Mouse (Mus musculus) right cerebral cortex, postnatal 10 days (tissue): ENCODE measurements around the gene Trpv3.
"Not testable (repeated sequence)": the region's sequence is repeated elsewhere in the genome, so short reads cannot be mapped to it uniquely, and the experiment has no call there.

ENCODE experiments used
- DNase-seq, 2 experiments: peaks; one replicate each; pipeline ENCODE4 v3.0.0; 2021; ENCODE audit warnings: low spot score in 2 of 2

Trpv3 gene

DNA sequence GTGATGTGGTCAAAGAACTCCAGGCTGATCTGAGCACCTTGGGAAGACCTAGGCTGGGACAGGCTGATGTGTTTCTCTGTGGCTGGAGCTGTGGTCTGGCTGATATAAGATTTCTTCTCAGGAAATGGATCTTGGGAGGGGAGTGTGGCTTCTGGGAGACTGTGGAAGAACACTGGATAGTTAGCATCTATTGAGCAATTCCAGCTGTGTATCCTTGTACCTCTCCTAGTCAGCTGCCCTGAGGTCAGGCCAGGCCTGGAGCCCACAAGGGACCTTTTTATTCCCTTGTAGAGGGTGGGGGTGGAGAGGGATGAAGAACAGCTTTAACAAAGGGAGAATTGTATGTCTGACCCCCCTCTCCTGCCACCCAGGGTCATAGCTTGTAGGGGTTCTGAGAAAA lies 17.2 kb downstream of the Trpv3 start:
- DNase-seq: no peak

DNA sequence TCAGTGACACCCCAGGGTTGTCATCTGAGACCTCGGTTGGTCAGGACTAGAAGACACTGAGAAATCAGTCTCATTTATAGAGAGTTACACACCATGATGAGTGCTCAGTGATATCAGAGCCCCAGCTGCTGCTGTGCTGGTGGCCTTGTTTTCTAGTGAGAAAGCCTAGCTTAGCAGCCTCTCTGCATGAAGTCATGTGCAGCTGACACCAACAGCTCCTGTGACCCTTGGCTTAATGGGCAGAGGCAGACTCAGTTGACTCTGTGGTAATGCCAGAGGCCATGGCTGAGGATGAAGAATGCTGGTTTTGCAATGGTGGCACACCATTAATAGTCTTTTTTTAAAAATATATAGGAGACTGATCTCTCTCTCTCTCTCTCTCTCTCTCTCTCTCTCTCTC lies 22.4 kb downstream of the Trpv3 start:
- no peak for DNase-seq

DNA sequence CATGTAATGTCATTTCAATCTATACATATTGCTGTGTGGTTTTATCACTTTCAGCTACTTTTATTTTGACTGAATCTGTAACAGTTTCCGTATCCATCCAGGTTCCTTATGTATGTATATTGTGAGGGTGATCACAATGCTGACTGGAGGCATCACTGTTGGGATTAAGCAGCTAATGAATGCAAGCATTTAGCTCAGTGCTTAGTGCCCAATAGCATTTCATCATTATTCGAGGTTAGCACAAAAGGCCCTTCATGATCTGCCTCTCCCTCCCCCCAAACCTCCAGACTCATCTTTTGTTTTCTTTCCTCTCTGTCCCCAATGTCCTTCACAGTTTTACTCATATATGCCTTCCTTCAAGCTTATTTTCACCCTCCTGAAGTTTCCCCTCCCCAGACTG lies 35.9 kb downstream of the Trpv3 start:
- DNase-seq: no peak

DNA sequence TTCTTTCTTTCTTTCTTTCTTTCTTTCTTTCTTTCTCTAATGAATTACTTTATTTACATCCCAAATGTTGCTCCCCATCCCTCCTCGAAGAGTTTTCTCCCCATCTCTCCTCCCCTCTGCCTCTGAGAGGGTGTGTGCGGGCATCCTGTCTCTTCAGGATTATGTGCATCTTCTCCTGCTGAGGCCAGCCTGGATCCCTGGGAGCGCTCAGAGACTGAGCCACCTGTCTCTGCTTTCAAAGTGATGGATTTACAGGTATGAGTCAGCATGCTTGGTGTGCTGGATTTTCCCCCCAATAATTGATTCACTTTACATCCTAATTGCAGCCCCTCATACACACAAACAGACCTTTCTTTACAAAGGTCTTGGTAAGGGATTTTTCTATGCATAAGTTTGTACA lies 48.8 kb downstream of the Trpv3 start:
- no peak for DNase-seq

DNA sequence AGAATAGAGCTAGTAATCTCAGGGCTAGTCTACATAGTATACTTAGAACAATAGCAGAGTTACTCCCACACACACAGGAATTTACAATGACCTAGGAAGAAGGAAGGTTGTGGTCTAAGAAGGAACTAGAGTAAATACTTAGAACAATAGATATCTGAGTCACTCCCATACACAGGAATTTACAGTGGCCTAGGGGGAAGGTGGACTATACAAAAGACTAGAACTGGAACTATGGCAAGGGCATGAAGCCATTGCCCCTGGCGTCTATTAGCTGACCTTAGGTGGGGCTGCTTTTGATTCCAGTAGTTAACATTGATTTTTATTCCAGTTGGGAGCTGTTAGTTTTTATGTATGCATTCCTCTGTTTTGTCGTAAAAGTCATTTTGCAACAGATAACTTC lies 51.4 kb downstream of the Trpv3 start:
- not testable (repeated sequence) for DNase-seq

DNA sequence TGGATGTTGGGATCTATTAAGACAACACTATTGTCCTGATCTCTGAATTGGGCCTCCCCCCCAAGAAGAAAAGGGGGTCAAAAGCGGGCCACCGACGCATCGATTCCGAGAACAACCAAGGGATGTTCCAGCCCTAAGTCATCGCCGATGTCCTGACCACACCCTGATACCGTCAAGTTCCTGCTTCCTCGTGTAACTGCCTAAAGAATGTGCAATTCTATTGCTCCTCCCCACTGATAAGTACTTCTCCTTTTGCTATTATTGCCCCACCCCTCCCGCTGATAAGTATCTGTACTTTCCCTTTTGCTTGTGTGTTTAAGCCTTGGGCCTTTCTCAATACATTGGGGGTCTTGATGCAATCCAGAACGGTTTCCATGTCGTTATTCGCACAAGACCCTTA lies 53.9 kb downstream of the Trpv3 start:
- DNase-seq: not testable (repeated sequence)

DNA sequence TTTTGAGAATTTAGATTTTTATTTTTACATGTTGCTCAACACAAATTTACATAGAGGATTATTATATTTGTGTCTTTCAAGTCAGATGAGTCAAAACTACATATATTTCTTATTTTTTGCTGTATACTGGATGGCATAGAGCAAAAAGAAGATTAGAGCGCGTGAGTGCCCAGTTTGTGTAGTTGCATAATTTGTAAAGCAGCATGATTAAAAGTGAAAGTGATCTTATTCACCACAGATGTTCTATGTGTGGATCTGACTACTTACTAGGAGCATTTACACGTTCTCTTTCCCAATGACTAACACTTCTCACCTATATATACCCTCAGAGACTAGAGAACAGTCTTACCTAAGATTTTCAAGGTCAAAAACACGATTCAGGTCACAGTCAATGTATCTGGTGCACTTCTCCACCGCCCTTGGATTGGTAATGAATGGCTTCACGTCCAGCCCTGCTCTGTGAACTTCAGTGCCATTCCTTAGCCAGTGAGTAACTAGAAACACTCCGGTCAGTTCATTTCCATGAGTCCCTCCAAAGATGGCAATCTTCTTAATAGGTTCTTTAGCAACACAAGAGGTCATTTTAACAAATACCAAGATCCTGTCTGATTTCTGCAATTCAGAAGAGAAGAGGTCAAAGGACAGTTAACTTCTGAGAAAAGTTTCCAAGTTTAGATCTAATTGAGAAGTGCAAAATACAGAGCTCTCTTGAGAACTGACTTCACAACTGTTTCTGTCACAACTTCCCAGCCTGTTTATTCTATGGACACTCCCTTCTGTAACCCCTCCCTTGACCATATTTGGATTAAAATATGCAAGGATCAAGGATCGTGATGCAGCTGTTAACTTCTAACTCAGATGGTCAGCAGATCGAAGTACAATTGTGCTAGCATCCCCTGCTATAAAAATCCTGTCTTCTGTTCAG lies 57.0 kb downstream of the Trpv3 start:
- no peak for DNase-seq

DNA sequence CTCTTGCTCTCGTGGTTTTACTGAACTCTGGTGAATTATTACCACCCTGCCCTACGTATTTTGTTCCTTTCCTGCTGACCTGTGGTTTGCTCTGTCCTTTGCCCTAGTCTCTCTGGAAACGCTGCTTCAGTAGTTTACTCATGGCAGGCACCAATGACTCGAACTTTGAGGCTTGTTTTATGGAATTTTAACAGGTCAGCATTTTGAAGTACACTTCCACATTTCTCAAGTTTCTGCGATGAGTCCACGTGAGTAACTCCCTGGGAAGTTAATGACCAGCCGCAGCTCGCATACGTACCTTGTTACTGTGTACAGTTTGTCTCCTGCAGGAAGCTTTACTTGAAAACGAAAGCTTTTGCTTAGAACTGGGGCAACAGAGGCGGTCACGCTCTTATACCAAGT lies 59.3 kb downstream of the Trpv3 start:
- DNase-seq: no peak

DNA sequence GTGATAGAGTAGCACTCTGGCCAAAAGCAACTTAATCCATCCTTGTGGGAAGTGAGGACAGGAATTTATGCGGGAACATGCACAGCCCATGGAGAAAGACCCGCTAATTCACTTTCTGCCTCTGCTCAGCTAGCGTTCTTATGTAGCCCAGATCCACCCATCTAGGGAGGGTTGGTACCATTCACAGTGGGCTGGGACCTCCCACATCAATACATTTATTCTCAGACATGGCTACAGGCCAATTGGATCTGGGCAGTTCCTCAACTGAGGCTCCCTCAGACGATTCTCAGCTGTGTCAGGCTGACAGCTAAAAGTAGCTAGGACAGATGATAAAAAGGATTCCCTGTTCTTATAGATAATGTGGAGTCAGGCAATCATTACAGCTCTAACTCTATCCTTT lies 60.2 kb downstream of the Trpv3 start:
- DNase-seq: peak; percentile 21 to 35

DNA sequence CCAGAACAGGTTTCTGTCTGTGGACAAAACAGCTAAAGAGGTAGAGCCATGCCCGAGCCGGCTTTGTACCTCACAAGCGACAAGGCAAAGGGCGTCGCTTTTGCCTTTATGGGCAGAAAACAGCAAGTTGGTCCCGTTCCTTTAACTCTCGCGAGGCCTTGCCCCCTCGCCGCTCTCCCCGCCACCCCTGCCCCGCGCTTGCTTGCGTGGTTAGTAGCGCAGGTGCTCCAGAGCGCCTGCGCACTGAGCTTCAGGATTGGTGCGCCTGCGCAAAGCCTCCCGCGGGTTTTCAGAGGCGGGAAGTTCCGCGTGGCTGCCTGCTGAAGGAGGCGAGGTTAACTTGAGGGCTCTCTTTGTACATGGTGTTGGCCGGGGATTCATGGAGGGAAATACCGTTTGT lies 62.3 kb downstream of the Trpv3 start, which contains the start of the genes Aspa, Gm49340 and Spata22:
TSS of gene Aspa (minus strand) at position 155 of the 400 bp plus-strand sequence.
TSS of gene Gm49340 (plus strand) at position 300 of the 400 bp plus-strand sequence.
TSS of gene Spata22 (plus strand) at position 300 of the 400 bp plus-strand sequence.
- no peak for DNase-seq

DNA sequence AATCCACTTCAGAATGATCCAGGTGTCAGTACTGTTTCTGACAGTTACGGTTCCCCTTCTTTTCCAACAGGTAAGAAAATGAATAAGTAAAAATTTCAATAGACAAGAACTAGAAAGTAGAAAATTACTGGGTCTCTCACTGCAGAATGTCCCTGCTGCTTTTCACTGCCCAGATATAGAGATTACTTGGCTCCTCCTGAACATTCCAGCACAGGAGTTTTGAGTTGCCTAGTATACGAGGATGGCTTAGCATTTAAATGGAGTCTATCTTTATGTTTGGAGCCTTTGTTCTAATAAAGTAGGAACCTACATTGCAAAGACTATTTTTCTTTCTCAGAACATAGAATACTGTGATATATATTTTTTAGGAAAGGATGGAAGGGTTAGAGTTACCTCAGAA lies 66.2 kb downstream of the Trpv3 start:
- no peak for DNase-seq

DNA sequence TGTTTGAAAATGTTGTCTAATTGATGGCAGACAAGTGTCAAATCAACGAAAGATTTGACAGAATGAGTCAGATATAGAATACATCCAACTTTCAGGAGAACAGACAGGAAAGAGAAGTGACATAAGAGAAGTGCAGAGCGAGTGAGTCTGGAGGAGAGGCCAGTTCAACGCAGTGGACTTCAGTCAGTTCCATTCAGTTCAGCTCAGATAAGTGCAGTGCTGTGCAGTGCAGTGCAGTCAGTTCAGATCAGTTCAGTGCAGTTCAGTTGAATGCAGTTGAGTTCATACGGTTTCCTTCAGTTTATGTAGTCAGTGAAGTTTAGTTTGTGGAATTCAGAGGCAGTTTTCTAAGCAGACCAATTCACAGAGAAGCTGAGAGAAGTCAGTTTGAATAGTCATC lies 69.7 kb downstream of the Trpv3 start:
- DNase-seq: no peak
